Mouse (Mus musculus) CH12.LX (cell line): Measurements from ENCODE around the gene Rgs21.

ENCODE experiments used
- CTCF ChIP-seq, 2 experiments: IDR thresholded peaks in 1 of 2; conservative IDR thresholded peaks in 1 of 2; 2 replicates each; pipeline ENCODE4 v1.5.1; 2011 to 2012; ENCODE audit warnings: low read depth in 2 of 2, low read length in 2 of 2, improper control_type of control experiment in 1 of 2, inconsistent platforms in 1 of 2, mild to moderate bottlenecking in 1 of 2, moderate library complexity in 1 of 2
- EP300 ChIP-seq: IDR thresholded peaks from 2 replicates; pipeline ENCODE4 v1.6.1; 2011; ENCODE audit warnings: low read length, improper control_type of control experiment
- JUND ChIP-seq: conservative IDR thresholded peaks from 2 replicates; pipeline ENCODE4 v1.6.1; 2011; ENCODE audit warnings: low read depth, low read length, improper control_type of control experiment
- KAT2A ChIP-seq: IDR thresholded peaks from 2 replicates; pipeline ENCODE4 v1.6.1; 2012; ENCODE audit warnings: low read length, improper control_type of control experiment, inconsistent platforms; ENCODE audit not compliant: insufficient replicate concordance
- MAX ChIP-seq: IDR thresholded peaks from 2 replicates; pipeline ENCODE4 v1.6.1; 2011; ENCODE audit warnings: low read length, improper control_type of control experiment
- MYC ChIP-seq: IDR thresholded peaks from 2 replicates; pipeline ENCODE4 v1.6.1; 2011; ENCODE audit warnings: low read depth, mild to moderate bottlenecking, improper control_type of control experiment, low read length
- POLR2A ChIP-seq: IDR thresholded peaks from 2 replicates; pipeline ENCODE4 v1.6.1; 2011; ENCODE audit warnings: low read depth, mild to moderate bottlenecking, improper control_type of control experiment, low read length
- ZC3H11A ChIP-seq: IDR thresholded peaks from 2 replicates; pipeline ENCODE4 v1.6.1; 2012; ENCODE audit warnings: low read depth, mild to moderate bottlenecking, inconsistent platforms, low read length, improper control_type of control experiment
- ZKSCAN1 ChIP-seq: IDR thresholded peaks from 2 replicates; pipeline ENCODE4 v1.6.1; 2012; ENCODE audit warnings: low read depth, inconsistent platforms, low read length, improper control_type of control experiment, borderline replicate concordance
- ZNF384 ChIP-seq: IDR thresholded peaks from 2 replicates; pipeline ENCODE4 v1.6.1; 2012; ENCODE audit warnings: low read depth, low read length, improper control_type of control experiment, inconsistent platforms

DNA sequence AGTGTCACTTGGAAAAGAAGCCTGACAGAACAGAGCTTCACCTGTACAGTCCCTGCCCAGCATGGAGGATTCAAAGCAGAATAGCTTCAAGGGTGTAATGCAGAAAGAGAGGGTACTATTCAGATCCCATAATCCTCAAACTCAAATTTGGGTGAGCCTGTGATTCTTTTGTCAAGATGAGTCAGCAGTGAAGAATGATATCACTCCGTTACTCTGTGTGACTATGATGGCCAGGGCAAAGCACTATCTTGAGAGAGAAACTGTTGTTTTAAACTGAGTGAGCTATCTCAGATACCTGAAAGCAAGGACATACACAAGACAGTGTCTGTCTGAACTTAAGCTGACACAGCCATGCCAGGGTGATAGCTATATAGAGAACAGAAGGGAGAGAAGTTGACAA is 11.9 kb upstream of the Rgs21 start:
- no peak for TF ChIP-seq ZC3H11A
- TF ChIP-seq CTCF (conservative IDR thresholded peaks at IDR 0.05 in 1 of 2, IDR thresholded peaks at IDR 0.05 in 1 of 2; ENCODE audit: low read depth in 2 of 2, low read length in 2 of 2), result no peak
- no peak for TF ChIP-seq ZNF384
- no peak for TF ChIP-seq POLR2A
- TF ChIP-seq JUND, result no peak
- TF ChIP-seq MAX, result no peak
- no peak for TF ChIP-seq ZKSCAN1
- TF ChIP-seq EP300, result no peak
- TF ChIP-seq MYC, result no peak
- TF ChIP-seq KAT2A, result no peak
